Mouse (Mus musculus): ENCODE measurements around the gene Sdha.
A peak's percentile ranks its signal among the peaks of the same experiment; 100 is the strongest.

Sdha gene

GRCm38 (mm10) chr13:74349566-74350434 is at the start of gene Sdha, which contains the start of gene Ccdc127:
Sdha (minus strand) TSS chr13:74350280.
Ccdc127 (plus strand) TSS chr13:74350309.
- Histone ChIP-seq H3K4me1 (replicated peaks; ENCODE audit: low read depth, low read length) (peaks cover 15% of the 10 kb centered on the region), H3K4me3 (replicated peaks; ENCODE audit: low read length) (peak within 1 kb of the TSS; percentile 89)
- TF ChIP-seq POU5F1 (IDR thresholded peaks at IDR 0.05; ENCODE audit: borderline replicate concordance, low read length) (no peak), NANOG (IDR thresholded peaks at IDR 0.05; ENCODE audit: borderline replicate concordance, low read length) (no peak)

DNA sequence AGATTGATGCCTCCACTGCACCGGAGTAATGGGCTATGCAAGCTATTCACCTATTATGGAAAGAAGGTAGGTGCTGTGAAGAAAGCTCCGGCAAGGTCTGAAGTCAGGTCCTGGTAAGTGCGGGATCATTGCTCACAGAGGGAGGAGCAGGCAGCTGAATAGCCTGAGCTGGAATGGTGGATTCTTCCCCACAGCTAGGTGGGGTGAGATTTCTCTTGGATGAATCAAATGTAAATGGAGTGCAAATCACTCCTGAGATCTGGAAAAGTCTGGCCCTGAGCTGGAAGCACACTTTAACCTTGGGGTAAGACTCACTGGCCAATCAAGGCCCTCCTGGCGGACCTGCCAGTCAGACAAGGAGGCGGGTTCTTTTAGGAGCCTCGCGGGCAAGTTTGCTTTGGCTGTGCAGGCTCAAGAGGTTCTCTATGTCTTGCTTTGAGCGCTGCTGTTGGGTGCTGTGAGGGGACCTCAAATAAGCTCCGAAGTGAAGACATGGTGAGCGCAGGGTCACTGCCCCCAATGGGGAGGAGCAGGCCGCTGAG is 49.3 kb upstream of the Sdha start, which contains the start of gene Ftl1-ps1:
Ftl1-ps1 (plus strand) TSS at position 397 of the 542 bp plus-strand sequence.
- peaks cover 12% of the 10 kb centered on the region for H3K27me3 ChIP-seq (ENCODE audit: insufficient read depth, low read length)
- TF ChIP-seq POU5F1 (IDR thresholded peaks at IDR 0.05; ENCODE audit: borderline replicate concordance, low read length) (peak; percentile 49; the same call in 1 of the 2 replicates), NANOG (IDR thresholded peaks at IDR 0.05; ENCODE audit: borderline replicate concordance, low read length) (peak; percentile 88), CTCF (conservative IDR thresholded peaks at IDR 0.05; ENCODE audit: low read length) (no peak)
- no peaks in the 10 kb centered on the region for H3K9me3 ChIP-seq (ENCODE audit: low read length)
- H3K36me3 ChIP-seq (ENCODE audit: insufficient read depth, low read length), result no peaks in the 10 kb centered on the region
- H3K4me1 ChIP-seq (replicated peaks; ENCODE audit: low read depth, low read length), result peaks cover 26% of the 10 kb centered on the region
- peak within 1 kb of the TSS; percentile 76 for H3K4me3 ChIP-seq (replicated peaks; ENCODE audit: low read length)

More at GRCm38 (mm10) chr13:74349566-74350434, at the start of gene Sdha, which contains the start of gene Ccdc127:
- no peaks in the 10 kb centered on the region for H3K27me3 ChIP-seq (ENCODE audit: insufficient read depth, low read length)
- H3K9me3 ChIP-seq (ENCODE audit: low read length), result no peaks in the 10 kb centered on the region
- peaks cover 35% of the 10 kb centered on the region for H3K36me3 ChIP-seq (ENCODE audit: insufficient read depth, low read length)

GRCm38 (mm10) chr13:74391156-74391555 is 41.1 kb upstream of the Sdha start:
- H3K9me3 ChIP-seq (ENCODE audit: low read length), result no peaks in the 10 kb centered on the region
- no peaks in the 10 kb centered on the region for H3K36me3 ChIP-seq (ENCODE audit: insufficient read depth, low read length)
- H3K27me3 ChIP-seq (ENCODE audit: insufficient read depth, low read length), result peaks cover 9% of the 10 kb centered on the region; the same call in 1 of the 2 replicates
- no peak for TF ChIP-seq POU5F1 (IDR thresholded peaks at IDR 0.05; ENCODE audit: borderline replicate concordance, low read length)
- H3K4me1 ChIP-seq (replicated peaks; ENCODE audit: low read depth, low read length), result peaks cover 9% of the 10 kb centered on the region
- no peak overlapping the region for H3K4me3 ChIP-seq (replicated peaks; ENCODE audit: low read length)

GRCm38 (mm10) chr13:74390371-74390990 is 40.4 kb upstream of the Sdha start, which contains the start of gene Zfp72:
Zfp72 (minus strand) TSS chr13:74390836.
- Histone ChIP-seq H3K36me3 (ENCODE audit: insufficient read depth, low read length) (no peaks in the 10 kb centered on the region), H3K4me3 (replicated peaks; ENCODE audit: low read length) (peak within 1 kb of the TSS; percentile 87), H3K4me1 (replicated peaks; ENCODE audit: low read depth, low read length) (peaks cover 9% of the 10 kb centered on the region), H3K27me3 (ENCODE audit: insufficient read depth, low read length) (peaks cover 9% of the 10 kb centered on the region; the same call in 1 of the 2 replicates), H3K9me3 (ENCODE audit: low read length) (no peaks in the 10 kb centered on the region)
- TF ChIP-seq NANOG (IDR thresholded peaks at IDR 0.05; ENCODE audit: borderline replicate concordance, low read length), result no peak
- TF ChIP-seq CTCF (conservative IDR thresholded peaks at IDR 0.05; ENCODE audit: low read length), result no peak
- TF ChIP-seq POU5F1 (IDR thresholded peaks at IDR 0.05; ENCODE audit: borderline replicate concordance, low read length), result no peak

GRCm38 (mm10) chr13:74389730-74390129 is 39.6 kb upstream of the Sdha start:
- peak overlapping the region; percentile 87 for H3K4me3 ChIP-seq (replicated peaks; ENCODE audit: low read length)
- no peaks in the 10 kb centered on the region for H3K36me3 ChIP-seq (ENCODE audit: insufficient read depth, low read length)
- peaks cover 2% of the 10 kb centered on the region; the same call in 1 of the 2 replicates for H3K9me3 ChIP-seq (ENCODE audit: low read length)
- peaks cover 9% of the 10 kb centered on the region for H3K4me1 ChIP-seq (replicated peaks; ENCODE audit: low read depth, low read length)
- H3K27me3 ChIP-seq (ENCODE audit: insufficient read depth, low read length), result 0 out of 2 replicates have a peak, but pooled peaks cover 1% of the 10 kb centered on the region
- TF ChIP-seq CTCF (conservative IDR thresholded peaks at IDR 0.05; ENCODE audit: low read length), result no peak; the same call in 1 of the 2 replicates
- TF ChIP-seq NANOG (IDR thresholded peaks at IDR 0.05; ENCODE audit: borderline replicate concordance, low read length), result no peak
- no peak for TF ChIP-seq POU5F1 (IDR thresholded peaks at IDR 0.05; ENCODE audit: borderline replicate concordance, low read length)

- no peak overlapping the region for H3K4me3 ChIP-seq (replicated peaks; ENCODE audit: low read length)
- TF ChIP-seq NANOG (IDR thresholded peaks at IDR 0.05; ENCODE audit: borderline replicate concordance, low read length), result no peak
- no peak for TF ChIP-seq POU5F1 (IDR thresholded peaks at IDR 0.05; ENCODE audit: borderline replicate concordance, low read length)
- TF ChIP-seq CTCF (conservative IDR thresholded peaks at IDR 0.05; ENCODE audit: low read length), result no peak
- H3K4me1 ChIP-seq (replicated peaks; ENCODE audit: low read depth, low read length), result peaks cover 5% of the 10 kb centered on the region
- H3K36me3 ChIP-seq (ENCODE audit: insufficient read depth, low read length), result 0 out of 2 replicates have a peak, but pooled peaks cover 3% of the 10 kb centered on the region
- H3K27me3 ChIP-seq (ENCODE audit: insufficient read depth, low read length), result no peaks in the 10 kb centered on the region
- peaks cover 6% of the 10 kb centered on the region; the same call in 1 of the 2 replicates for H3K9me3 ChIP-seq (ENCODE audit: low read length)
Measured at GRCm38 (mm10) chr13:74382289-74382688, 32.2 kb upstream of the Sdha start.

- peaks cover 6% of the 10 kb centered on the region; the same call in 1 of the 2 replicates for H3K9me3 ChIP-seq (ENCODE audit: low read length)
- TF ChIP-seq NANOG (IDR thresholded peaks at IDR 0.05; ENCODE audit: borderline replicate concordance, low read length), result no peak
- no peak for TF ChIP-seq CTCF (conservative IDR thresholded peaks at IDR 0.05; ENCODE audit: low read length)
- TF ChIP-seq POU5F1 (IDR thresholded peaks at IDR 0.05; ENCODE audit: borderline replicate concordance, low read length), result no peak
- no peaks in the 10 kb centered on the region for H3K27me3 ChIP-seq (ENCODE audit: insufficient read depth, low read length)
- H3K4me1 ChIP-seq (replicated peaks; ENCODE audit: low read depth, low read length), result peaks cover 5% of the 10 kb centered on the region
- no peak overlapping the region for H3K4me3 ChIP-seq (replicated peaks; ENCODE audit: low read length)
- peaks cover 8% of the 10 kb centered on the region; the same call in 1 of the 2 replicates for H3K36me3 ChIP-seq (ENCODE audit: insufficient read depth, low read length)
Measured at GRCm38 (mm10) chr13:74381533-74382276, 31.6 kb upstream of the Sdha start.

Data from E14TG2a.4 (cell line).